Mouse (Mus musculus) urinary bladder, postnatal 25 days (tissue): ENCODE results near the gene Cirbp.

ENCODE experiments used
- DNase-seq: peaks from one replicate; pipeline ENCODE4 v3.0.0; 2022; ENCODE audit warnings: low spot score

Gene Cirbp

GRCm38 (mm10) chr10:80150226-80151210 is 15.3 kb upstream of the Cirbp start:
- peak; percentile 50 for DNase-seq

GRCm38 (mm10) chr10:80151211-80152034 is 14.4 kb upstream of the Cirbp start:
- peak; percentile 50 for DNase-seq

- peak; percentile 38 for DNase-seq
Measured at GRCm38 (mm10) chr10:80152071-80152872, 13.5 kb upstream of the Cirbp start.

GRCm38 (mm10) chr10:80152873-80153260 is 12.9 kb upstream of the Cirbp start:
- peak; percentile 47 for DNase-seq

GRCm38 (mm10) chr10:80153713-80154112 is 12.1 kb upstream of the Cirbp start:
- no peak for DNase-seq

- DNase-seq = no peak
Measured at GRCm38 (mm10) chr10:80154384-80154783, 11.4 kb upstream of the Cirbp start.

- no peak for DNase-seq
Measured at GRCm38 (mm10) chr10:80155277-80155676, 10.5 kb upstream of the Cirbp start.

GRCm38 (mm10) chr10:80156002-80156751 is 9.6 kb upstream of the Cirbp start:
- DNase-seq = no peak

GRCm38 (mm10) chr10:80156752-80157053 is 9.1 kb upstream of the Cirbp start:
- DNase-seq = no peak

- no peak for DNase-seq
Measured at GRCm38 (mm10) chr10:80157141-80157929, 8.4 kb upstream of the Cirbp start.

- peak; percentile 54 for DNase-seq
Measured at GRCm38 (mm10) chr10:80158307-80158986, 7.3 kb upstream of the Cirbp start.

- DNase-seq = peak; percentile 51
Measured at GRCm38 (mm10) chr10:80159021-80159560, 6.7 kb upstream of the Cirbp start.

GRCm38 (mm10) chr10:80159561-80160454 is 6.0 kb upstream of the Cirbp start:
- DNase-seq = peak; percentile 99

GRCm38 (mm10) chr10:80160455-80161371 is 5.1 kb upstream of the Cirbp start:
- DNase-seq = peak; percentile 86

GRCm38 (mm10) chr10:80161522-80162242 is 4.1 kb upstream of the Cirbp start:
- DNase-seq = no peak

- DNase-seq = no peak
Measured at GRCm38 (mm10) chr10:80162243-80162608, 3.6 kb upstream of the Cirbp start.
